Mouse (Mus musculus): ENCODE measurements around the gene Iqcf1.

GRCm38 (mm10) chr9:106534975-106535374 is 35.2 kb downstream of the Iqcf1 start:
- no peak for TF ChIP-seq GATA1 (IDR thresholded peaks at IDR 0.05; ENCODE audit: borderline replicate concordance, low read length)
- TF ChIP-seq FLI1 (IDR thresholded peaks at IDR 0.05; ENCODE audit: low read length) = no peak
